Mouse (Mus musculus) heart, postnatal 0 days (tissue): Measurements from ENCODE around the gene Kcna1. TPM values are rescaled to one million over a fixed set of nuclear protein-coding genes. Genes with fewer than 3 reads are reported as not detected.

Experiments
- ATAC-seq: fragments of 200-750 bp; cut with Nextera tagmentation; 2 replicates; pipeline ENCODE4 v1.8.0; 2017; ENCODE audit warnings: low read depth, moderate number of reproducible peaks, moderate library complexity; ENCODE audit not compliant: insufficient read depth
- DNase-seq: peaks from one replicate; pipeline ENCODE4 v3.0.0-alpha.2; 2016; ENCODE audit warnings: low spot score
- H3K27ac ChIP-seq: fragments of 300-500 bp; sonication (generic); 2 replicates; pipeline ENCODE4 v1.5.1; 2014; ENCODE audit warnings: low read depth, mild to moderate bottlenecking
- H3K27me3 ChIP-seq: fragments of 300-500 bp; sonication (generic); 2 replicates; pipeline ENCODE4 v1.6.1; 2014; ENCODE audit warnings: low read length, mixed read lengths; ENCODE audit not compliant: control insufficient read depth, insufficient read depth
- H3K36me3 ChIP-seq: fragments of 300-500 bp; sonication (generic); replicated peaks from 2 replicates; pipeline ENCODE4 v1.6.1; 2014; ENCODE audit warnings: low read length, mixed read lengths; ENCODE audit not compliant: control insufficient read depth, insufficient read depth
- H3K4me1 ChIP-seq: fragments of 300-500 bp; sonication (generic); 2 replicates; pipeline ENCODE4 v1.6.1; 2014; ENCODE audit warnings: antibody characterized with exemption; ENCODE audit not compliant: control insufficient read depth, insufficient read depth
- H3K4me2 ChIP-seq: fragments of 300-500 bp; sonication (generic); 2 replicates; pipeline ENCODE4 v1.6.1; 2014; ENCODE audit warnings: low read depth, mild to moderate bottlenecking, low read length, moderate library complexity
- H3K4me3 ChIP-seq: fragments of 300-500 bp; sonication (generic); 2 replicates; pipeline ENCODE4 v1.5.1; 2014; ENCODE audit warnings: low read depth, low read length
- H3K9ac ChIP-seq: fragments of 300-500 bp; sonication (generic); replicated peaks from 2 replicates; pipeline ENCODE4 v1.6.1; 2014; ENCODE audit warnings: low read depth, low read length, mixed read lengths
- H3K9me3 ChIP-seq: fragments of 300-500 bp; sonication (generic); replicated peaks from 2 replicates; pipeline ENCODE4 v1.6.1; 2016; ENCODE audit warnings: low read length; ENCODE audit not compliant: control insufficient read depth
- CTCF ChIP-seq: IDR thresholded peaks from 2 replicates; pipeline ENCODE4 v1.5.1; 2016; ENCODE audit warnings: antibody characterized with exemption, control low read depth, low read depth
- EP300 ChIP-seq: IDR thresholded peaks from 2 replicates; pipeline ENCODE4 v1.6.1; 2016; ENCODE audit warnings: antibody characterized with exemption, low read depth
- WGBS: fragments of 180-500 bp; shearing (Covaris S2); extraction: QIAGEN DNeasy Blood & Tissue Kit; methylation state at CpG from one replicate; pipeline ENCODE4 v1.1.7; 2014; 5-methylcytosine and 5-hydroxymethylcytosine counted together
- polyA plus RNA-seq: library from polyadenylated mRNA; unstranded; fragments of >200 nt; fragmentation: Nextera tagmentation; extraction: Ambion mirVana; gene quantifications from 2 replicates; pipeline ENCODE4 v1.2.1, GENCODE M21; 2015
- total RNA-seq: library from RNA; depleted of rRNA; stranded (reverse); fragments of >200 nt; gene quantifications from 2 replicates; pipeline ENCODE4 v1.2.3, GENCODE M21; 2014; ENCODE audit warnings: low replicate concordance; rRNA removed

Kcna1 gene
- total and polyA plus RNA-seq, 2 experiments from 2014 or later: 0.07 TPM; not detected in 1

GRCm38 (mm10) chr6:126595805-126596629 is 50.2 kb downstream of the Kcna1 start:
- no peak overlapping the region for H3K4me2 ChIP-seq
- no peaks in the 10 kb centered on the region for H3K9me3 ChIP-seq
- 75% methylated on average over 18 of the region's 18 CpGs for WGBS
- H3K27ac ChIP-seq: no peak overlapping the region
- no peak overlapping the region for H3K9ac ChIP-seq
- no peaks in the 10 kb centered on the region for H3K36me3 ChIP-seq
- no peak for DNase-seq
- no peaks in the 10 kb centered on the region for H3K4me1 ChIP-seq
- H3K27me3 ChIP-seq: 0 out of 2 replicates have a peak, but pooled peaks cover 2% of the 10 kb centered on the region
- no peak for TF ChIP-seq EP300
- no peak for TF ChIP-seq CTCF
- no peak overlapping the region for H3K4me3 ChIP-seq
- no peak for ATAC-seq

- no peaks in the 10 kb centered on the region for H3K4me1 ChIP-seq
- DNase-seq: no peak
- H3K4me2 ChIP-seq: no peak overlapping the region
- no peak overlapping the region for H3K4me3 ChIP-seq
- H3K9ac ChIP-seq: no peak overlapping the region
- H3K9me3 ChIP-seq: no peaks in the 10 kb centered on the region
- H3K36me3 ChIP-seq: no peaks in the 10 kb centered on the region
- no peak overlapping the region for H3K27ac ChIP-seq
- 48% methylated on average over 5 of the region's 5 CpGs for WGBS
- no peak for ATAC-seq
- 0 out of 2 replicates have a peak, but pooled peaks cover 2% of the 10 kb centered on the region for H3K27me3 ChIP-seq
- no peak for TF ChIP-seq CTCF
Observed at GRCm38 (mm10) chr6:126595130-126595529, 51.1 kb downstream of the Kcna1 start.

GRCm38 (mm10) chr6:126594365-126594764 is 51.8 kb downstream of the Kcna1 start:
- Histone ChIP-seq H3K36me3 (no peaks in the 10 kb centered on the region), H3K27me3 (no peaks in the 10 kb centered on the region), H3K4me2 (no peak overlapping the region), H3K9ac (no peak overlapping the region), H3K4me3 (no peak overlapping the region), H3K9me3 (no peaks in the 10 kb centered on the region), H3K27ac (no peak overlapping the region), H3K4me1 (no peaks in the 10 kb centered on the region)
- ATAC-seq: no peak
- WGBS: 71% methylated on average over 8 of the region's 8 CpGs
- no peak for DNase-seq
- no peak for TF ChIP-seq CTCF
- no peak for TF ChIP-seq EP300

GRCm38 (mm10) chr6:126593336-126593735 is 52.8 kb downstream of the Kcna1 start:
- no peak for TF ChIP-seq CTCF
- Histone ChIP-seq H3K27me3 (no peaks in the 10 kb centered on the region), H3K4me1 (no peaks in the 10 kb centered on the region), H3K9ac (no peak overlapping the region), H3K27ac (no peak overlapping the region), H3K4me2 (no peak overlapping the region), H3K36me3 (no peaks in the 10 kb centered on the region), H3K4me3 (no peak overlapping the region), H3K9me3 (no peaks in the 10 kb centered on the region)
- DNase-seq: no peak
- no peak for ATAC-seq
- WGBS: 74% methylated on average over 4 of the region's 4 CpGs

Other genes with a start within 250 kb of the Kcna1 start
- 25.0 and 27.6 TPM in 2 replicates for gene Kcna5, start 111.0 kb downstream of the Kcna1 start, total RNA-seq
- 9.0 and 9.2 TPM in 2 replicates for gene Kcna5, start 111.0 kb downstream of the Kcna1 start, polyA plus RNA-seq
- 0.73 and 2.7 TPM in 2 replicates for gene Kcna6, start 94.3 kb upstream of the Kcna1 start, total RNA-seq
- gene Kcna6, start 94.3 kb upstream of the Kcna1 start, polyA plus RNA-seq: 0.45 and 0.57 TPM in 2 replicates
- 532 and 638 TPM in 2 replicates for gene Ndufa9, start 202.8 kb upstream of the Kcna1 start, total RNA-seq
- 799 and 823 TPM in 2 replicates for gene Ndufa9, start 202.8 kb upstream of the Kcna1 start, polyA plus RNA-seq
- not detected in 2 replicates for gene Akap3, start 206.7 kb upstream of the Kcna1 start, total RNA-seq
- not detected in 2 replicates for gene Akap3, start 206.7 kb upstream of the Kcna1 start, polyA plus RNA-seq